Mouse (Mus musculus) megakaryocyte, adult 5-6 weeks (primary cell): ENCODE data around the gene Rps15. TPM values are rescaled to one million over a fixed set of nuclear protein-coding genes. Genes with fewer than 3 reads are reported as not detected.
"Not testable (repeated sequence)": the region's sequence is repeated elsewhere in the genome, so short reads cannot be mapped to it uniquely, and the experiment has no call there.

Experiments
- ATAC-seq: 2 replicates; pipeline ENCODE4 v1.8.0; 2016; ENCODE audit warnings: mild to moderate bottlenecking, inconsistent platforms; ENCODE audit not compliant: poor library complexity, severe bottlenecking
- total RNA-seq, 2 experiments: library from RNA; stranded (forward) in 1 of 2; stranded (reverse) in 1 of 2; fragments of 153-499, 151-499 nt in 1 of 2; fragments of 221-1000, 200-1000 nt in 1 of 2; gene quantifications; 2 replicates each; pipeline versions ENCODE4 v1.2.3 to v1.2.4; 2015 to 2017

Rps15 gene
- total RNA-seq (2015) (1,580 and 1,599 TPM in 2 replicates), total RNA-seq (2017) (1,732 and 1,915 TPM in 2 replicates)

GRCm38 (mm10) chr10:80292251-80293146, at the start of gene Rps15:
TSS of gene Rps15 (plus strand) at chr10:80292453.
- peak; percentile 94 for ATAC-seq

- ATAC-seq, result no peak
Measured at GRCm38 (mm10) chr10:80242607-80243006, 49.6 kb upstream of the Rps15 start.

GRCm38 (mm10) chr10:80244791-80245399, 47.4 kb upstream of the Rps15 start:
- no peak for ATAC-seq

GRCm38 (mm10) chr10:80245600-80245999, 46.7 kb upstream of the Rps15 start:
- peak; percentile 39 for ATAC-seq

GRCm38 (mm10) chr10:80247849-80248248, 44.4 kb upstream of the Rps15 start:
- ATAC-seq, result no peak

GRCm38 (mm10) chr10:80248437-80248836, 43.8 kb upstream of the Rps15 start:
- not testable (repeated sequence) for ATAC-seq

GRCm38 (mm10) chr10:80248971-80249640, 43.1 kb upstream of the Rps15 start, which contains the start of gene Ndufs7:
TSS of gene Ndufs7 (plus strand) at chr10:80249121.
- peak; percentile 90 for ATAC-seq

- no peak for ATAC-seq
Measured at GRCm38 (mm10) chr10:80250059-80250458, 42.2 kb upstream of the Rps15 start.

- ATAC-seq, result no peak
Measured at GRCm38 (mm10) chr10:80250573-80250972, 41.7 kb upstream of the Rps15 start.

GRCm38 (mm10) chr10:80252011-80252410, 40.2 kb upstream of the Rps15 start:
- no peak for ATAC-seq

GRCm38 (mm10) chr10:80252493-80253274, 39.6 kb upstream of the Rps15 start:
- ATAC-seq, result no peak

- no peak for ATAC-seq
Measured at GRCm38 (mm10) chr10:80253551-80253950, 38.7 kb upstream of the Rps15 start.

- no peak for ATAC-seq
Measured at GRCm38 (mm10) chr10:80254331-80255297, 37.6 kb upstream of the Rps15 start.

GRCm38 (mm10) chr10:80255881-80256535, 36.2 kb upstream of the Rps15 start:
- ATAC-seq, result no peak

- ATAC-seq, result no peak
Measured at GRCm38 (mm10) chr10:80257936-80258335, 34.3 kb upstream of the Rps15 start.

GRCm38 (mm10) chr10:80258752-80259462, 33.3 kb upstream of the Rps15 start:
- ATAC-seq, result no peak

- ATAC-seq, result no peak
Measured at GRCm38 (mm10) chr10:80259463-80259805, 32.8 kb upstream of the Rps15 start.

- no peak for ATAC-seq
Measured at GRCm38 (mm10) chr10:80259861-80260641, 32.2 kb upstream of the Rps15 start.
